13 mouse cellular contexts compared by ENCODE assay signal in the genomic region with DNA sequence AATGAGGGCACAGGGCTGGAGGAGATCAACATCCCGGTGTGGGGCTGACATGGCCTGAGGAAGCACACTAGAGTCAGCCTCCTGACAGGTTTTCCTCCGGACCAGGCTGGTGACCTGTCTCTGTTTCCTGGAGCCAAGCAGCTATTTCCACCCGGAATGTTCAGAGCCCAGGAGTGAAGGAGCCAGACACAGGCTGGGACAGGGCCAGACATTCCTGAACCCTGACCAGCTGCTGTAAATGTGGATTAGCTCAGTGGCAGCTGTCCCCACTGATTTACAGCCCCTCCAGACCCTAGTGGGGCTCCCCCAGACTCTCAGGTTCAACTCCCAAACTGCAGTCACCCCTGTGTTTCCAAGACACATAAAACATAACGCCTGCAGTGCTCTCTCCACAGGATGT. TPM values are rescaled to one million over a fixed set of nuclear protein-coding genes. Genes with fewer than 3 reads are reported as not detected.
DNase-seq lines count a peak whose midpoint lies in the region; ATAC-seq lines count a peak whose summit lies in the region.
"Had no signal": no experiment of that assay in that cellular context is flagged by ENCODE, and none has a peak within 500 bp of the region (broad histone marks: within the 10 kb centered on the region; RNA-seq: fewer than 3 reads in every experiment).

No protein-coding gene starts in this region.

- no peak for ATAC-seq in heart, embryonic 12.5 days (ENCODE audit: insufficient number of reproducible peaks, low FRiP score)
- ATAC-seq in kidney, embryonic 14.5 days (ENCODE audit: low FRiP score, low TSS enrichment), result peak; percentile 82
- no peak for ATAC-seq in cerebellum, adult (ENCODE audit: insufficient number of reproducible peaks, low FRiP score, low TSS enrichment)
- ATAC-seq: activated CD4-positive, CD25-positive, alpha-beta regulatory T cell, adult 4 months had no signal

- WGBS in heart, embryonic 12.5 days, result 36% methylated on average over 4 of the region's 4 CpGs
- 13% methylated on average over 4 of the region's 4 CpGs for WGBS in kidney, embryonic 14.5 days

- H3K9ac ChIP-seq in heart, embryonic 12.5 days, result no peak overlapping the region
- H3K9ac ChIP-seq in kidney, embryonic 14.5 days (ENCODE audit: low read depth, low read length), result no peak overlapping the region
- H3K9ac ChIP-seq: embryonic facial prominence, embryonic 15.5 days; hindbrain, embryonic 13.5 days had no signal

- H3K36me3 ChIP-seq in heart, embryonic 12.5 days, result no peaks in the 10 kb centered on the region
- no peaks in the 10 kb centered on the region for H3K36me3 ChIP-seq in kidney, embryonic 14.5 days (ENCODE audit: control insufficient read depth, insufficient read depth, low read length)
- H3K36me3 ChIP-seq: embryonic facial prominence, embryonic 15.5 days; hindbrain, embryonic 13.5 days had no signal

- H3K4me1 ChIP-seq in heart, embryonic 12.5 days (replicated peaks), result peaks cover 52% of the 10 kb centered on the region
- peaks cover 58% of the 10 kb centered on the region for H3K4me1 ChIP-seq in kidney, embryonic 14.5 days (ENCODE audit: control insufficient read depth, insufficient read depth, low read length)

- peak; percentile 15 for DNase-seq in adrenal gland, postnatal 25 days
- no peak for DNase-seq in adrenal gland, postnatal 4 days (ENCODE audit: low spot score in 2 of 2)
- peak; percentile 61 for DNase-seq in lung, postnatal 10 days
- DNase-seq in spleen, adult 18-20 months, result no peak
- no peak for DNase-seq in spleen, postnatal 10 days (ENCODE audit: low spot score in 2 of 2)
- DNase-seq: B cell, adult 2 months; thymus, postnatal 25 days had no signal

- H3K27me3 ChIP-seq in heart, embryonic 12.5 days (replicated peaks), result no peaks in the 10 kb centered on the region
- H3K27me3 ChIP-seq in kidney, embryonic 14.5 days (ENCODE audit: control insufficient read depth, insufficient read depth, low read length), result no peaks in the 10 kb centered on the region
- H3K27me3 ChIP-seq: embryonic facial prominence, embryonic 15.5 days; hindbrain, embryonic 13.5 days had no signal

- no peak overlapping the region for H3K4me3 ChIP-seq in heart, embryonic 12.5 days
- H3K4me3 ChIP-seq in kidney, embryonic 14.5 days (ENCODE audit: low read length), result no peak overlapping the region
- H3K4me3 ChIP-seq: embryonic facial prominence, embryonic 15.5 days; hindbrain, embryonic 13.5 days had no signal

- peak overlapping the region; percentile 53 for H3K27ac ChIP-seq in heart, embryonic 12.5 days (ENCODE audit: poor library complexity, severe bottlenecking)
- H3K27ac ChIP-seq in kidney, embryonic 14.5 days (ENCODE audit: low read depth, low read length), result peak overlapping the region; percentile 20; the same call in 1 of the 2 replicates
- H3K27ac ChIP-seq: embryonic facial prominence, embryonic 15.5 days; hindbrain, embryonic 13.5 days had no signal

- H3K9me3 ChIP-seq in heart, embryonic 12.5 days (replicated peaks), result peaks cover 5% of the 10 kb centered on the region
- no peaks in the 10 kb centered on the region for H3K9me3 ChIP-seq in kidney, embryonic 14.5 days (ENCODE audit: control insufficient read depth, low read length)
- H3K9me3 ChIP-seq: embryonic facial prominence, embryonic 15.5 days; hindbrain, embryonic 13.5 days had no signal

- H3K4me2 ChIP-seq in heart, embryonic 12.5 days, result no peak overlapping the region
- no peak overlapping the region for H3K4me2 ChIP-seq in kidney, embryonic 14.5 days (replicated peaks; ENCODE audit: low read depth, low read length)
- H3K4me2 ChIP-seq: embryonic facial prominence, embryonic 15.5 days; hindbrain, embryonic 13.5 days had no signal

RNA-seq across cellular contexts. Expression of a gene that starts 42.7 kb away (rescaled TPM):
- total RNA-seq in adrenal gland, postnatal 25 days (2021), result 1,604 and 1,988 TPM in 2 replicates
- total RNA-seq in adrenal gland, postnatal 4 days (2021), result 1,000 to 10,000 TPM; 1,913 to 1,920 TPM
- polyA plus RNA-seq in heart, embryonic 12.5 days (2016; fragmentation: Nextera tagmentation; extraction: Ambion mirVana), result 0.26 TPM in 1 of 2 replicates, not detected in the other
- 0.30 and 0.73 TPM in 2 replicates for polyA plus RNA-seq in kidney, embryonic 14.5 days (2014; fragmentation: Nextera tagmentation; extraction: Ambion mirVana)
- polyA plus RNA-seq: activated CD4-positive, CD25-positive, alpha-beta regulatory T cell, adult 4 months had no signal

Comparison
In these comparisons a context has a peak if more than half of its experiments do, and no peak if none do; other contexts are left out.
1. DNase-seq: peak in adrenal gland, postnatal 25 days (single experiment) and lung, postnatal 10 days (single experiment); none in adrenal gland, postnatal 4 days (0 of 2), spleen, adult 18-20 months (0 of 2) and spleen, postnatal 10 days (0 of 2).